Mouse (Mus musculus) adrenal gland, postnatal 36 days (tissue): ENCODE results near the gene Grb7. TPM values are rescaled to one million over a fixed set of nuclear protein-coding genes. Genes with fewer than 3 reads are reported as not detected.
A peak's percentile ranks its signal among the peaks of the same experiment; 100 is the strongest.

Source experiments
- DNase-seq, 2 experiments: peaks; one replicate each; pipeline ENCODE4 v3.0.0; 2021; ENCODE audit warnings: mixed read lengths in 1 of 2
- long read RNA-seq, 2 experiments: library from polyadenylated mRNA; stranded (forward); transcript quantifications; one replicate each; pipeline ENCODE4 v2.0.0; 2021; ENCODE audit warnings: borderline sequencing depth in 2 of 2
- total RNA-seq, 2 experiments: library from RNA; stranded (reverse); gene quantifications; 2 replicates each; pipeline ENCODE4 v1.2.3; 2021

Gene Grb7
- total RNA-seq = not detected
- long read RNA-seq, experiment 1 = 0 reads
- long read RNA-seq, experiment 2 = 0 reads

DNA sequence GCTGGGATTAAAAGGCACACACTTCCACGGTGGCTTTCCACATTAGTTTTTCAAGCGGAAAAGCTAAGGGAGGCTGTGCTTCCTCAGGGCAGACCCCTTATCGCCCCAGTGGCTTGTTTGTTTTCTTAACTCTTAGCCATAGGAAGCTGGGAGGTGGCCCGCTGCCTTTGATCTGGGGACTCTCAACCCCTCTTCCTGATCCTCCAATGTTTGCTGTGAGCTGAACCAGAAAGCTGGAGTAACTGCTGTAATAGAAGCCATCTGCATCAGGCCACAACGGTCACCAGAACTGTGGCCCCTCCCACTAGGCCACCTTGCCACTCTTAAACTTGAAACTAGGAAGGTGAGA is at the start of gene Grb7:
TSS of gene Grb7 (plus strand) at position 182 of the 349 bp plus-strand sequence.
- DNase-seq = no peak

- DNase-seq = no peak
Observed at GRCm38 (mm10) chr11:98397946-98398345, 48.2 kb upstream of the Grb7 start.

- DNase-seq = peak; percentile 83 to 88
Observed at GRCm38 (mm10) chr11:98400161-98400726, 46.0 kb upstream of the Grb7 start, which contains the start of gene Pgap3. Gene Pgap3, minus strand, starts transcription at chr11:98400490.

DNA sequence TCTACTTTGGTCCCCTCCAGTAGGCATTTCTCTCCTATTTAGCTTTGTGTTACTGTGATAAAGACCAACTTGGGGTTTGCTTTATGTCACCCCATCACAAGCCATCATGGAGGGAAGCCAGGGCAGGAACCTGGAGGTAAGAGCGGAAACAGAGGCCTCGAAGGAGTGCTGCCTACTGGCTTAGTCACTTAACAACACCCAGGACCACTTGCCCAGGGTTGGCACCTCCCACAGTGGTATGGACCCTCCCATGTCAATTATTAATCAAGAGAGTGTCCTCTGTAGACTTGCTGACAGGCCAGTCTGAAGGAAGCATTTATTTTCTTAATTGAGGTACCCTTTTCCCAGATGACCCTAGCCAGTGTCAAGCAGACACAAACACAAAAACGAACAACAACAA is 45.4 kb upstream of the Grb7 start:
- DNase-seq = no peak

DNA sequence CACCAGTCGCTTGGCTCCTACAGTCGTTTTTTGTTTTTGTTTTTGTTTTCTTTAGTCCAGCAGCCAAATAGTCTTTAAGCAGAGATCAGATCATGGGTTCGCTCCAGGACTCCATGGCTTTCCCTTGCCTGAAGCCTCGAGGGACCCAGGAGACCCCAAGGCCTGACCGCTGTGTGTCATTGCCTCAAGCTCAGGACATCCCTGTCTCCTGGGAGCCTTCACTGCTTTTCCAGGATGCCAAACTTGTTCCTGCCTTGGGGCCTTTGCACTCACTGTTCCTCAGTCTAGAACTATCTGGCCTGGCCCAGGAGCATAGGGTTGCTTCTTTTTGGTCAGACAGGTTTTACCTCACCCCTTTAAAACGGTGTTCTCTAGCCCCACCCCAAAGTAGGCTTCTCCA is 39.6 kb upstream of the Grb7 start:
- no peak for DNase-seq

DNA sequence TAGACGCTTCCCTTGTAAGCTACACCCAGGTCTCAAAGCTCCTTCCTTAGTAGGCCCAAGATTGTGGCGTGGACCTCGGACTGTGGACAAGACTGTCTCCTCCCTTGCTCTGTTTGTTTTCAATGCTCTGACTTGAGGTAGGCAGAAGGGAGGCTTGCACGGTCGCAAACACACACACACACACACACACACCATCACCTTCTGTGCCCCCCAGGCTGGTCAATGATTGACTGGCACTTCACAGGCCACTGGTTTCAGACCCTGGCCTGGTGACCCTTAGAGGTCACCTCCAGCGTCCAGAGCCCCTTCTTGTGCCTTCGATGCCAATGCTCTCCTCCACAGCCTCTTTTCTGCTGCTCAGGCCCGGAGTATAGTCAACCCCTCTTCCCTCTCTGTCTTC is 37.3 kb upstream of the Grb7 start:
- no peak for DNase-seq

GRCm38 (mm10) chr11:98409341-98409822 is 36.8 kb upstream of the Grb7 start:
- DNase-seq = no peak

DNA sequence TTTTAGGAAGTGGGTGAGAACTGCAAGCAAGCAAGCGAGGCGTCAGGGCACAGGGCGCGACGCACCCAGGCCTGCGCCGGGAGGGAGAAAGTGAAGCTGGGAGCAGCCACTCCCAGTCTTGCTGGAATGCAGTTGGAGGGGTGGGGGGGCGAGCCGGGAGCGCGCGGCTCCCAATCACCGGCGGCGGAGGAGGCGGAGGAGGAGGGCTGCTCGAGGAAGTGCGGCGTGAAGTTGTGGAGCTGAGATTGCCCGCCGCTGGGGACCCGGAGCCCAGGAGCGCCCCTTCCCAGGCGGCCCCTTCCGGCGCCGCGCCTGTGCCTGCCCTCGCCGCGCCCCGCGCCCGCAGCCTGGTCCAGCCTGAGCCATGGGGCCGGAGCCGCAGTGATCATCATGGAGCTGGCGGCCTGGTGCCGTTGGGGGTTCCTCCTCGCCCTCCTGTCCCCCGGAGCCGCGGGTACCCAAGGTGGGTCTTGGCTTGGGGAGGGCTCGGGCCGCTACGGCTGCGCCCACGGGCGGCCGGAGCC is 33.9 kb upstream of the Grb7 start, which contains the start of gene Erbb2:
TSS of gene Erbb2 (plus strand) at position 198 of the 524 bp plus-strand sequence.
- peak; percentile 72 to 81 for DNase-seq

GRCm38 (mm10) chr11:98412797-98413301 is 33.3 kb upstream of the Grb7 start:
- DNase-seq = peak; percentile 28 to 53

DNA sequence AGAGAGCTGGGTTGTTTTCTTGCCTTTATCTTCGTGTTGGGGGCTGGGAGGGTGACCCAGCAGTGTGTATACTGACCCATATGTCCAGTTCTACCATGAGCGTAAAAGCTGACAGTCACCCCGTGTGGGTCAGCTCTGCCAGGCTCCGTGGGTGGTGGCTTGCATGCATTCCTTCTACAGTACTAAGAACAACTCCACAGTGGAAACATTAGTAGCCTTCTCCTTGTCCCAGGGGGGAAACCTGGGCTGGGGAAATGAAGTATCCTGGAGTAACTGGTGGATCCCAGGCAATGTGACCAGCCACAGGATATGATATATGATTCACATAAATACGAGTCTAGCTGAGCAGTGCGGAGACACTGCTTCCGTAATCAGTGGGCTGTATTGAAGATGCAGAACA is 32.5 kb upstream of the Grb7 start:
- DNase-seq = no peak

- DNase-seq = no peak
Observed at GRCm38 (mm10) chr11:98414162-98414561, 32.0 kb upstream of the Grb7 start.

GRCm38 (mm10) chr11:98417074-98417473 is 29.1 kb upstream of the Grb7 start:
- no peak for DNase-seq

DNA sequence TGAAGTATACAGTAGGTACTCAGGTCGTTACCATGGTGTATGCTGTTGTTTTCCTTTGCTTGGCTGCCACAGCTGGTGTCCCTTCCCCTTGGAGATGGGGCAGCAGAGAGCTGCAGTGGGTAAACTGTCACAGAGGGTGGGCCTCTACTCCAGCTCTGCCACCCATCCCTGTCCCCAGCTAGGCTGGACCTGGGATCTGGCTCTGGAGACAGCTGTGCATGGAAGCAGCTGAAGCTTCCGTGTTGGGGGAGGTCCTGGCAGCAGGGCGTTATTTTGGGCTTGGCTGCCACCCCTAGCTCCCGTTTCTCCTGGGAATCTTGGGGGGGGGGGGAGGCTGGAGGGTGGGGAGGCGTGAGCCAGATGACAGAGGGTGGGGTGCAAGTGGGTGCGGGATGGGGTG is 27.9 kb upstream of the Grb7 start:
- DNase-seq = no peak

DNA sequence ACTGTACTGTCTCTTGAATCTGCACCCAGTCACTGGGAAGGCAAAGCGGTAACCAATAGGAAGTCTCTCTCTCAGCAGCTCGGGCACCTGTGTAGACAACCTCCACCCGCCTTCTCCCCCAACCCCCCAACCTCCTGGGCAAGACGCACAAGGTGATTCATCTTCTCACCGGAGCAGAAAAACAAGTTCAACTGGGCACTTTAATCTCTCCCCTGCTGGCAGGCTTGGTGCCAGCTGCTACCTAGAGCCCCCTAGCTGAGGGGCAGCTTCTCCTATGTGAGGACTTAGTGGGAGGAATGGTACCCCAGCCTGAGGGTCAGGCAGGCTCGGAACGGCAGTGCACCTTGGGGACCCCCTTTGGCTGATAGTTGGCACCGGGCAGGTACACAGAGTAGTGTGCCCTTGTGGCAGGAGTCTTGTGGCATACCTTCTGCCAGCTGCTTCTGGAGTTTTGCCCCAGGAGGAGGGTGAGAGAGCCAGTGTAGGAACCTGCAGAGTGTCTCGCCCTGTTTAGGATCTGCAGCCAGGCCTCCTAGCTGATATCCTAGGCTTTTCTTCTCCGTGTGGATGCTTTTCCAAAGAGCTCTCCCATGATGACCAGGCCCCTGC is 27.2 kb upstream of the Grb7 start:
- no peak for DNase-seq

GRCm38 (mm10) chr11:98426592-98426991 is 19.6 kb upstream of the Grb7 start:
- DNase-seq = no peak

- no peak for DNase-seq
Observed at GRCm38 (mm10) chr11:98428436-98428835, 17.8 kb upstream of the Grb7 start.

DNA sequence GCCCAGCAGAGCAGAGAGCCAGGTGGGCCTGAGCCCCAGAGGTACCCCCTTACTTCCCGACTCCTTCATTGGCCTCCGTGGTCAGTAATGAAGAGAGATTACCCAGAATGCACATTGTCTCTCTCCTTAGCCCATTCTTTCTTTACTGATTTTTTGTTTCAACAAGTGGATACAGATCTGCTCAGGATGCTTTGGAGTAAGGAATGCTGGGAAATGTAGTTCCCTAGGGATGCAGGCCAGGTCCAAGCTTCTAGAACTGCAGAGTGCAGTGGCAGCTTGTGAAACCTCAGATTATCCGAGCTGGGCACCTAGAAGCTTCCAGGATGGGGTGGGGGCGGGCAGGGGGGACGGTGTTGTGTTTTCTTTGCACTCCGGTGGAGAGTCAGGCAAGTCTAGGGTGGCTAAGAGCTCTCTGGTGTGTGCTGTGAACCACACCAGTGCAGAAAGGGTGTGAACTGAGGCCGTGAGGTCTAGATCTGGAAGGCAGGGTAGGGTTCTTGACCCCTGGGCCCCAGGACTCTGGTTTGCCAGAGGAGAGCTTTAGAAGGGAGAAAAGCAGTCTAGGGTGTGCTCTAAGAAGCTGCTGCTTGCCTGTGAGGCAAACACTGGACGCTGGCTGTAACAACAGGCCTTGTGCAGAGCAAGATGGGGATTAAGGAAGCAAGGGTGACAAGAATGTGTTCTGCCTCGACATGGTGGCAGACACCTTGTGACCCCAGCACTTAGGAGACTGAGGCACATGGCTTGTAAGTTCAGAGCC is 14.3 kb upstream of the Grb7 start:
- no peak for DNase-seq

GRCm38 (mm10) chr11:98435723-98436122 is 10.5 kb upstream of the Grb7 start:
- no peak for DNase-seq

GRCm38 (mm10) chr11:98437441-98437840 is 8.8 kb upstream of the Grb7 start:
- DNase-seq = no peak

GRCm38 (mm10) chr11:98438331-98439158 is 7.6 kb upstream of the Grb7 start, which contains the start of gene Mien1:
Gene Mien1, minus strand, starts transcription at chr11:98438991.
- peak; percentile 95 to 97 for DNase-seq

GRCm38 (mm10) chr11:98443688-98444087 is 2.5 kb upstream of the Grb7 start:
- no peak for DNase-seq

DNA sequence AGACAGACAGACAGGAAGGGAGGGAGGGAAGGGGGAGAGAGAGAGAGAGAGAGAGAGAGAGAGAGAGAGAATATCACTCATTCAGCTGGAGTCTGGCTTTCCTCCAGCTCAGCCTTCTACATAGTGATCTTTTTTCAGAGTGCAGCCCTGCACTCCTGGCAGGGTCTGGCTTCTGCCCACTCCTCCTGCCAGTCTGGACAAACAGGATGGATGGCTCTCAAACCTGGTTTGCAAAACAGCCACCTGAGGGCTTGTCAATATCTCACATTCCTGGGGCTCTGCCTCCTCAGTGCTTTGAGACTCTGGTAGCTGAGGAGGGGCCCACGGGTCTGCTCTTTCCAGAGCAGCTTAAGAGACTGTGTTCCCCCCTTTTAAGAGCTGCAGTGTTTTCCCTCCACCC is 956 bp upstream of the Grb7 start:
- DNase-seq = no peak
